Comparison of ENCODE assay signal across 11 mouse cellular contexts in the genomic region with DNA sequence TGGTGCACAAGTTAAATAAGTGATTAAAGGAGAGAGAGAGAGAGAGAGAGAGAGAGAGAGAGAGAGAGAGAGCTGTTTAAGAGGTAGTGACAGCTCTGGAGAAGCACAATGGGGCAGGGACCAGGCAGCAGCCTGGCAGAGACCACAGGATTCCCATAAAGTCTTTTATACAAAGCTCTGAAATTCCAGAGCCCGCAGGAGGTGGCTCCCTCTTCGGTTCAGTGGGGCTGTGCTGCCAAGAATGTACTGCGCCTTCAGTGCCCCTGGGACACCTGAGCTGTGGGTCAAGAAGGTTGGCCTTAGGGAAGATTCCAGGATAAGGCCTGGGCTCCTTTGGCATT. TPM values are rescaled to one million over a fixed set of nuclear protein-coding genes. Genes with fewer than 3 reads are reported as not detected.
DNase-seq lines count a peak whose midpoint lies in the region; ATAC-seq and TF ChIP-seq lines count a peak whose summit lies in the region.
"Had no signal": no experiment of that assay in that cellular context is flagged by ENCODE, and none has a peak within 500 bp of the region (broad histone marks: within the 10 kb centered on the region; RNA-seq: fewer than 3 reads in every experiment).

No protein-coding gene starts in this region.

- H3K27me3 ChIP-seq in forebrain, embryonic 13.5 days = no peaks in the 10 kb centered on the region
- H3K27me3 ChIP-seq in forebrain, embryonic 12.5 days = no peaks in the 10 kb centered on the region
- H3K27me3 ChIP-seq in midbrain, embryonic 11.5 days (ENCODE audit: control insufficient read depth, insufficient read depth, low read length) = no peaks in the 10 kb centered on the region
- H3K27me3 ChIP-seq in midbrain, postnatal 0 days (ENCODE audit: insufficient read depth, low read length) = no peaks in the 10 kb centered on the region
- no peaks in the 10 kb centered on the region for H3K27me3 ChIP-seq in stomach, embryonic 16.5 days (ENCODE audit: control insufficient read depth, insufficient read depth, low read length)
- H3K27me3 ChIP-seq: liver, embryonic 13.5 days had no signal

- peak overlapping the region; percentile 19; the same call in 1 of the 2 replicates for H3K27ac ChIP-seq in forebrain, embryonic 13.5 days
- no peak overlapping the region for H3K27ac ChIP-seq in forebrain, embryonic 12.5 days
- H3K27ac ChIP-seq in midbrain, embryonic 11.5 days (ENCODE audit: low read depth, low read length) = no peak overlapping the region
- H3K27ac ChIP-seq in midbrain, postnatal 0 days (ENCODE audit: low read depth, low read length) = no peak overlapping the region
- H3K27ac ChIP-seq in stomach, embryonic 16.5 days (ENCODE audit: low read length) = peak overlapping the region; percentile 92
- H3K27ac ChIP-seq: liver, embryonic 13.5 days had no signal

- no peak overlapping the region for H3K9ac ChIP-seq in forebrain, embryonic 13.5 days
- H3K9ac ChIP-seq in forebrain, embryonic 12.5 days = no peak overlapping the region
- H3K9ac ChIP-seq in midbrain, embryonic 11.5 days (ENCODE audit: low read length) = no peak overlapping the region
- H3K9ac ChIP-seq in midbrain, postnatal 0 days (replicated peaks; ENCODE audit: low read length, poor library complexity, severe bottlenecking) = no peak overlapping the region
- peak overlapping the region; percentile 46; the same call in 1 of the 2 replicates for H3K9ac ChIP-seq in stomach, embryonic 16.5 days (ENCODE audit: low read length)
- H3K9ac ChIP-seq: liver, embryonic 13.5 days had no signal

- no peaks in the 10 kb centered on the region for H3K9me3 ChIP-seq in forebrain, embryonic 13.5 days (replicated peaks)
- no peaks in the 10 kb centered on the region for H3K9me3 ChIP-seq in forebrain, embryonic 12.5 days
- no peaks in the 10 kb centered on the region for H3K9me3 ChIP-seq in midbrain, embryonic 11.5 days (ENCODE audit: control insufficient read depth, low read length)
- H3K9me3 ChIP-seq in midbrain, postnatal 0 days (ENCODE audit: low read length) = no peaks in the 10 kb centered on the region
- H3K9me3 ChIP-seq in stomach, embryonic 16.5 days (replicated peaks; ENCODE audit: control insufficient read depth, low read length) = no peaks in the 10 kb centered on the region
- H3K9me3 ChIP-seq: liver, embryonic 13.5 days had no signal

- DNase-seq in midbrain, embryonic 11.5 days (ENCODE audit: low spot score, missing footprints) = peak; percentile 87
- DNase-seq in midbrain, postnatal 0 days (ENCODE audit: low spot score) = no peak
- peak; percentile 78 for DNase-seq in kidney, postnatal 14 days
- DNase-seq in layer of hippocampus, adult 9-10 months (ENCODE audit: low spot score) = no peak
- DNase-seq in c-Kit-positive CD71-positive TER-119-positive erythroid progenitor cells, embryonic 14.5 days (ENCODE audit: low spot score) = no peak
- DNase-seq: liver, embryonic 13.5 days had no signal

- H3K36me3 ChIP-seq in forebrain, embryonic 13.5 days (ENCODE audit: poor library complexity, severe bottlenecking) = no peaks in the 10 kb centered on the region
- H3K36me3 ChIP-seq in forebrain, embryonic 12.5 days (replicated peaks) = no peaks in the 10 kb centered on the region
- no peaks in the 10 kb centered on the region for H3K36me3 ChIP-seq in midbrain, embryonic 11.5 days (ENCODE audit: control insufficient read depth, insufficient read depth, low read length)
- no peaks in the 10 kb centered on the region for H3K36me3 ChIP-seq in midbrain, postnatal 0 days (ENCODE audit: insufficient read depth, low read length)
- no peaks in the 10 kb centered on the region for H3K36me3 ChIP-seq in stomach, embryonic 16.5 days (ENCODE audit: control insufficient read depth, insufficient read depth, low read length)
- H3K36me3 ChIP-seq: liver, embryonic 13.5 days had no signal

- WGBS in forebrain, embryonic 13.5 days = 4% methylated on average over 3 of the region's 3 CpGs
- WGBS in forebrain, embryonic 12.5 days = 6% methylated on average over 3 of the region's 3 CpGs
- 6% methylated on average over 3 of the region's 3 CpGs for WGBS in midbrain, embryonic 11.5 days
- WGBS in midbrain, postnatal 0 days = 6% methylated on average over 3 of the region's 3 CpGs
- 19% methylated on average over 3 of the region's 3 CpGs for WGBS in stomach, embryonic 16.5 days

- H3K4me1 ChIP-seq in forebrain, embryonic 13.5 days = peaks cover 25% of the 10 kb centered on the region
- H3K4me1 ChIP-seq in forebrain, embryonic 12.5 days = peaks cover 19% of the 10 kb centered on the region; the same call in 1 of the 2 replicates
- H3K4me1 ChIP-seq in midbrain, embryonic 11.5 days (ENCODE audit: control insufficient read depth, insufficient read depth, low read length) = no peaks in the 10 kb centered on the region; the same call in 1 of the 2 replicates
- H3K4me1 ChIP-seq in midbrain, postnatal 0 days (ENCODE audit: insufficient read depth, low read length) = no peaks in the 10 kb centered on the region
- peaks cover 21% of the 10 kb centered on the region for H3K4me1 ChIP-seq in stomach, embryonic 16.5 days (ENCODE audit: control insufficient read depth, insufficient read depth, low read length)

- no peak overlapping the region for H3K4me2 ChIP-seq in forebrain, embryonic 13.5 days
- H3K4me2 ChIP-seq in forebrain, embryonic 12.5 days = no peak overlapping the region
- no peak overlapping the region for H3K4me2 ChIP-seq in midbrain, embryonic 11.5 days
- H3K4me2 ChIP-seq in midbrain, postnatal 0 days (ENCODE audit: low read depth, low read length, poor library complexity, severe bottlenecking) = no peak overlapping the region
- H3K4me2 ChIP-seq in stomach, embryonic 16.5 days (ENCODE audit: low read depth, low read length) = no peak overlapping the region
- H3K4me2 ChIP-seq: liver, embryonic 13.5 days had no signal

- no peak for TF ChIP-seq CTCF in midbrain, postnatal 0 days (IDR thresholded peaks at IDR 0.05)

- no peak overlapping the region for H3K4me3 ChIP-seq in forebrain, embryonic 13.5 days
- H3K4me3 ChIP-seq in forebrain, embryonic 12.5 days (replicated peaks) = no peak overlapping the region
- H3K4me3 ChIP-seq in midbrain, embryonic 11.5 days (ENCODE audit: low read depth, low read length) = no peak overlapping the region
- no peak overlapping the region for H3K4me3 ChIP-seq in midbrain, postnatal 0 days (ENCODE audit: low read depth, low read length)
- no peak overlapping the region for H3K4me3 ChIP-seq in stomach, embryonic 16.5 days (replicated peaks; ENCODE audit: low read length)
- H3K4me3 ChIP-seq: liver, embryonic 13.5 days had no signal

- ATAC-seq in forebrain, embryonic 13.5 days = no peak
- ATAC-seq in forebrain, embryonic 12.5 days (ENCODE audit: low FRiP score) = no peak
- ATAC-seq in midbrain, embryonic 11.5 days (ENCODE audit: low FRiP score) = no peak
- no peak for ATAC-seq in midbrain, postnatal 0 days (ENCODE audit: low FRiP score)
- peak; percentile 2; the same call in 1 of the 2 replicates for ATAC-seq in stomach, embryonic 16.5 days (ENCODE audit: insufficient read depth, low FRiP score)
- ATAC-seq: forebrain, embryonic 16.5 days; inflammation-experienced regulatory T-cells, adult 6 months had no signal

RNA-seq across cellular contexts. Expression of a gene that starts 30.2 kb away (rescaled TPM):
- 113 and 117 TPM in 2 replicates for polyA plus RNA-seq in forebrain, embryonic 13.5 days (2015; fragmentation: Nextera tagmentation; extraction: Ambion mirVana)
- 115 and 122 TPM in 2 replicates for polyA plus RNA-seq in forebrain, embryonic 12.5 days (2016; fragmentation: Nextera tagmentation; extraction: Ambion mirVana)
- polyA plus RNA-seq in midbrain, embryonic 11.5 days (2014; fragmentation: Nextera tagmentation; extraction: Ambion mirVana) = 47.0 and 51.0 TPM in 2 replicates
- 19.5 and 33.8 TPM in 2 replicates for total RNA-seq in midbrain, postnatal 0 days (2014; rRNA removed)
- 27.3 and 28.5 TPM in 2 replicates for polyA plus RNA-seq in midbrain, postnatal 0 days (2015; fragmentation: Nextera tagmentation; extraction: Ambion mirVana)
- 266 and 335 TPM in 2 replicates for polyA plus RNA-seq in stomach, embryonic 16.5 days (2015; fragmentation: Nextera tagmentation; extraction: Ambion mirVana)

Comparison
In these comparisons a context has a peak if more than half of its experiments do, and no peak if none do; other contexts are left out.
1. H3K27ac ChIP-seq: peak in forebrain, embryonic 13.5 days (single experiment) and stomach, embryonic 16.5 days (single experiment); none in forebrain, embryonic 12.5 days (single experiment), midbrain, embryonic 11.5 days (single experiment) and midbrain, postnatal 0 days (single experiment).
2. DNase-seq: peak in midbrain, embryonic 11.5 days (single experiment) and kidney, postnatal 14 days (single experiment); none in midbrain, postnatal 0 days (single experiment), layer of hippocampus, adult 9-10 months (single experiment) and c-Kit-positive CD71-positive TER-119-positive erythroid progenitor cells, embryonic 14.5 days (single experiment).